Mouse (Mus musculus) stomach, postnatal 0 days (tissue): ENCODE data around the gene Duox1.

Experiments used
- CTCF ChIP-seq: IDR thresholded peaks from 2 replicates; pipeline ENCODE4 v1.5.1; 2016; ENCODE audit warnings: antibody characterized with exemption, low read depth, mild to moderate bottlenecking, moderate library complexity
- EP300 ChIP-seq: optimal IDR thresholded peaks from 2 replicates; pipeline ENCODE3; 2016; ENCODE audit warnings: antibody characterized with exemption

GRCm38 (mm10) chr2:122286137-122286536, 29.3 kb upstream of the Duox1 start:
- TF ChIP-seq CTCF (no peak), EP300 (no peak)
